Mouse (Mus musculus): ENCODE measurements at regions not wholly inside any gene's neighbourhood (a gene's known extent, or its start where the extent isn't known, plus 50 kb on each side); places are given as distances from the start of the nearest gene placed in this dataset.
A peak's percentile ranks its signal among the peaks of the same experiment; 100 is the strongest.

- DNase-seq: no peak
- intact Hi-C loops (cut with DNase I): no loop called here
Observed at GRCm38 (mm10) chr15:25468478-25468877, 54.9 kb upstream of the Basp1 start.

- intact Hi-C loops (cut with DNase I): no loop called here
- DNase-seq: no peak
Observed at GRCm38 (mm10) chr15:25469185-25469845, 55.8 kb upstream of the Basp1 start.

GRCm38 (mm10) chr15:25471331-25471730 lies 57.8 kb upstream of the Basp1 start:
- intact Hi-C loops (cut with DNase I): no loop called here
- no peak for DNase-seq

- DNase-seq: no peak
- intact Hi-C loops (cut with DNase I): no loop called here
Observed at GRCm38 (mm10) chr15:25473201-25473710, 59.7 kb upstream of the Basp1 start.

- intact Hi-C loops (cut with DNase I): no loop called here
- no peak for DNase-seq
Observed at GRCm38 (mm10) chr15:25474096-25474495, 60.5 kb upstream of the Basp1 start.

- peak; percentile 28 to 39 for DNase-seq
- intact Hi-C loops (cut with DNase I): loop anchor here (5.0 kb wide), 1 partner anchor 35 kb away; no protein-coding TSS in a partner anchor
Observed at GRCm38 (mm10) chr15:25482586-25482985, 69.0 kb upstream of the Basp1 start.

GRCm38 (mm10) chr15:25485372-25485771 lies 71.8 kb upstream of the Basp1 start:
- intact Hi-C loops (cut with DNase I): loop anchor here (1.0 to 5.0 kb wide), 2 partner anchors 137 to 232 kb away; partner anchors contain the start of gene Myo10
- no peak for DNase-seq

GRCm38 (mm10) chr15:25486158-25486557 lies 72.6 kb upstream of the Basp1 start:
- intact Hi-C loops (cut with DNase I): loop anchor here (5.0 kb wide), 1 partner anchor 136 kb away; the partner anchor contains the start of gene Myo10

GRCm38 (mm10) chr15:25489804-25490203 lies 76.2 kb upstream of the Basp1 start:
- DNase-seq: no peak
- intact Hi-C loops (cut with DNase I): loop anchor here (5.0 kb wide), 1 partner anchor 132 kb away; the partner anchor contains the start of gene Myo10

More at GRCm38 (mm10) chr15:25486158-25486557, 72.6 kb upstream of the Basp1 start:
- peak in 1 of 2 experiments; percentile 25 for DNase-seq

GRCm38 (mm10) chr15:25492161-25492746 lies 78.7 kb upstream of the Basp1 start:
- intact Hi-C loops (cut with DNase I): no loop called here
- no peak for DNase-seq

- intact Hi-C loops (cut with DNase I): no loop called here
- DNase-seq: no peak
Observed at GRCm38 (mm10) chr15:25494687-25495299, 81.2 kb upstream of the Basp1 start.

- intact Hi-C loops (cut with DNase I): no loop called here
- no peak for DNase-seq
Observed at GRCm38 (mm10) chr15:25495926-25496644, 82.5 kb upstream of the Basp1 start.

GRCm38 (mm10) chr15:25497743-25498142 lies 84.2 kb upstream of the Basp1 start:
- no peak for DNase-seq
- intact Hi-C loops (cut with DNase I): no loop called here

- no peak for DNase-seq
- intact Hi-C loops (cut with DNase I): no loop called here
Observed at GRCm38 (mm10) chr15:25498422-25498821, 84.9 kb upstream of the Basp1 start.

- intact Hi-C loops (cut with DNase I): no loop called here
Observed at GRCm38 (mm10) chr15:25502513-25502912, 88.9 kb upstream of the Basp1 start.

GRCm38 (mm10) chr15:25503104-25503503 lies 89.5 kb upstream of the Basp1 start:
- DNase-seq: no peak
- intact Hi-C loops (cut with DNase I): no loop called here

More at GRCm38 (mm10) chr15:25502513-25502912, 88.9 kb upstream of the Basp1 start:
- DNase-seq: no peak

GRCm38 (mm10) chr15:25509139-25509538 lies 95.6 kb upstream of the Basp1 start:
- no peak for DNase-seq
- intact Hi-C loops (cut with DNase I): no loop called here

GRCm38 (mm10) chr15:25509584-25509983 lies 96.0 kb upstream of the Basp1 start:
- DNase-seq: no peak
- intact Hi-C loops (cut with DNase I): no loop called here

GRCm38 (mm10) chr15:25510060-25510492 lies 96.5 kb upstream of the Basp1 start:
- no peak for DNase-seq
- intact Hi-C loops (cut with DNase I): no loop called here

Measured in heart, postnatal 14 days (tissue).